Mouse (Mus musculus) cerebellum, adult 11-12 months (tissue): ENCODE results near the gene 1700007K13Rik.

Experiments used
- DNase-seq: peaks from one replicate; pipeline ENCODE4 v3.0.0; 2022

1700007K13Rik gene

DNA sequence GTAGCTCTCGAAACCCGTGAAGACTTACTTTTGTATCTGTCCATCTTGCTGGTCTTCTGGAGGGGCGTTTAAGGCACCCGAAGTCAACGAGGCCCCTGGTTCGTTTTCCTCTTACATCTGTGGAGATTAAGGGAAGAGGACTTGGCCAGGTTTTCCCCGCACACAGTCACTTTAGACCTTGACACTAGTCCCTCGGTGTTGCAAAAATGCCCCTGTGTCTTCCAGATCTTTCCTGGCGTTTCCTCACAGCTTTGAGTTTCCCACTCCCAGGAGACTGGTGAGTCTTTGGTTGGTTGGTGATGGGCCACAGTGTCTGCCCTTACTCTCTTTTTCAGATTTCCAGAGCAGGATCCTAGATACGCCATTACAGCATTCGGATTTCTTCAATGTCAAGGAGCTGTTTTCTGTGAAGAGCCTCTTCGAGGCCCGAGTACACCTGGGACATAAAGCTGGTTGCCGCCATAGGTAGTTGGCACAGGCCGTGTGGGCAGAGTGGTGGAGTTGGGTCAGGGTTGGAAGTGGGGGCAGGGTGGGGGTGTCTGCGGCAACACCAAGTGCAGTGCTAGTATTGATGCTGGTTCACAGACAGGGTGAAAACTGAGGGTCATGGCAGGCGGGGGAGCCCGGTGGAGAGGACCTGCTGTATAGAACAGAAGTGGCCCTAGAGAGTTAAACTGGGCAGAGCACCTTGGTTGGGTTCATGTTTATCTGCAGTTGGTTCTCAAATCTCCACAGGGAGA lies 2.5 kb upstream of the 1700007K13Rik start:
- DNase-seq: no peak

DNA sequence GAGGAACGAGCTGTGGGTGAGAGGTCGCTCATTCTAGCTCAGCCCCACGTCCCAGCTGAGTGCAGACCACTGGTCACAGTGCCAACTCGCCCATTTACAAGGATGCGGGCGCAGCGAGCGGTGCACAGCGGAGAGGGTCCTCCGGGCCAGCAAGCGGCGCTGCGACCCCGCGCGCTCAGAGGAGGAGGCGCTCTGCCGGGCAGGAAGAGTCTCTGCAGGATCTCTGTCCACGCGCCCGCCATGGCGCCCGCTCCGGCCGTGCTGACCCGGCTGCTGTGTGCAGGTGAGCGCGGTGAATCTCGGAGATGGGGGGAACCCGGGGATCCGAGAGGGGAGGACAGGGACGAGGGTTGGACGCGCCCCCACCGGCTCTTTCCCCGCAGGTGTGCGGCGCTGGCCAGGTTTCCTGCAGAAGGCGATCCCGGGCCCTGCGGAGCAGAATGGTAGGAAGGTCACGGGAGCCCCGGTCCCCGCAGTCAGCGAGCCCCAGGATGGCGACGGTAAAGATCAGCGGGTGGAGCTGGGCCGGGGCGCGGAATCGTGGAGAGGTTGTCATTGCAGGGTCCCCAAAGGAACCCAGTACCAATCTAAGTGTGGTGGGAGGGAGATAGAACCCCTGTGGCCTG lies 1.8 kb upstream of the 1700007K13Rik start, which contains the start of gene Mrps2:
TSS of gene Mrps2 (plus strand) at position 207 of the 626 bp plus-strand sequence.
- DNase-seq: peak; percentile 86

DNA sequence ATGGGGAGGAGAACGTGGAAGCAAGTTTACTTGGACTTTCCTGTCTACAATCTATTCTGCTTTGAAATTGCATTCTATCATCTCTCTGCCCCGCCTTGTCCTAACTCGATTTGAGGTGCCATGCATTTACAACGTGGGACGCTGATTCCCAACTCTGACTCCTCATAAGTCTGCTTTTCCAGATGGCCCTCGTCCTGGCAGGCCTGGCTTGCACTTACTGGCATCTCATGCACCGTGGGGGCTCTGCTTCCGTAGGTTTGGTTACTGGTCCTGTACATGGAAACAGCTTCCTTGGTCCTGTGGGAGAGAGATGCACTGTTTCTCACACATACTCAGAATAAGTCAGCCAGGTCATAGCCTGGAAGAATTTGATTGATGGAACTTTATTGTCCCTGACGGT lies 1.2 kb downstream of the 1700007K13Rik start:
- DNase-seq: no peak

DNA sequence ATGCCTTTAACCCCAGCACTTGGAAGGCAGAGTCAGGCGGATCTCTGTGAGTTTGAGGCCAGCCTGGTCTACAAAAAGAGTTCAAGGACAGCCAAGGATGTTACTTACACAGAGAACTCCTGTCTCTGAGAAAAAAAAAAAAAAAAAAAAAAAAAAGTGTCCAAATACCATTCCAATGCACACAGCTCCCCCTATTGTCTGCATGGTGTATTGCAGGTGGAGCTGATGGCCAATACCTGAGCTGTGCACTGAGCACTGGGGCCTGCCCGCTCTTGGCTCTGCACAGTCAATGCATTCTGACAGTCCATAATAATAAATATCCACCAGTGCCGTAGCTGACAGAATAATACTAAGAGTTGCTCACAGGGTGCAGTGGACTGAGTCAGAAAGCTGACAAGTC lies 2.2 kb downstream of the 1700007K13Rik start:
- peak; percentile 50 for DNase-seq

DNA sequence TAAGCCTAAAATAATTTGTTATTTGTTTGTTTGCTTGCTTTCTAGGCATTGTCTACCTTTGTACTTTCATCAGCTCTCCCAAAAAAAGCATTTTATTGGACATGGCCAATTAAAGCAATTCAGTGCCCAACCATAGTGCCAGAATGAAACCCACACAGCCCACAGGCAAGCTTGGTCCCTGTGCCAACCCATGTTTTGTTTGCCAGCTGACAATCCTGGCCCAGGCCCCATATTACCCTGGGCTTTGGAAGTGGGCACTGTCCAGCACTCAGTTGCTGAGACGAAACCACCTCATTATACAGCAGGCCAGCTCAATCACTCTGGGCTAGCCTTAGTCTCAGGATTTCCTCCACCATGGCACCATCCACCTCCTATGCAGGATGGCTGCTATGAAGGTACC lies 9.5 kb downstream of the 1700007K13Rik start:
- DNase-seq: no peak

DNA sequence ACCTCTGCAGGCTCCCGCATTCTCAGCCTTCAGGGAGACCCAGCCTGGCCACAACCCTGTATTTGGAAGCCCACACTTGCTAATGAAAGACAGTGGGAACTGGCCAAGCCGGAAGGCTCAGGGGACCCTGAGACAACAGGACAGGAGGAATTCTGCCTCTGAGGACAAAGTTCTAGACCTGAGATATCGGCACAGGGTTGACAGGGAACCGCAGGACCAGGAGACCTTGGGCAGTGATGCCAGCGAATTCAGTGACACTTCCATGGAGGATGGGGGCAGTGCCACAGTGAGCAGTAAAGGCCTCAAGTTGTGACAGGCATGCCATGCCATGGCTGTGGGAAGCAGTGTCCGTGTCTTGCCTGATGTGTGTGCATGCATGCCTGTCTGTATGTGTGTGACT lies 12.6 kb downstream of the 1700007K13Rik start:
- no peak for DNase-seq

DNA sequence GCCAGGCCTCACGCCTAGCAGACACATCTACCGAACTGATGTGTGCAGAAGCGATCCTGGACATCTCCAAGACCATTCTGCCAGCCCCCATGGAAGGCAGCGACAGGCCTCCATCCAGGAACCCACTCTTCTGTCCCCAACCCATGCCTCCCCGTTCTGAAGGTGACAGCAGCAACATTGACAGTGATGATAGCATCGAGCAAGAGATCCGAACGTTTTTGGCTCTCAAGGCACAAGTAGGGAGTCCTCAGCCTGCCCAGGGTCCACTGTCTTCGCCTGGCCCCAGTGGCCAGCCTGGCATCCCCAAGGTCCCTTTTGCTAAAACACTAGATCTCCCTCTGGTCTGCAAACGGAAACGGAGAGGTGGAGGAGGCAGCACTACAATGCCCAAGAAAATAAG lies 14.5 kb downstream of the 1700007K13Rik start:
- no peak for DNase-seq

DNA sequence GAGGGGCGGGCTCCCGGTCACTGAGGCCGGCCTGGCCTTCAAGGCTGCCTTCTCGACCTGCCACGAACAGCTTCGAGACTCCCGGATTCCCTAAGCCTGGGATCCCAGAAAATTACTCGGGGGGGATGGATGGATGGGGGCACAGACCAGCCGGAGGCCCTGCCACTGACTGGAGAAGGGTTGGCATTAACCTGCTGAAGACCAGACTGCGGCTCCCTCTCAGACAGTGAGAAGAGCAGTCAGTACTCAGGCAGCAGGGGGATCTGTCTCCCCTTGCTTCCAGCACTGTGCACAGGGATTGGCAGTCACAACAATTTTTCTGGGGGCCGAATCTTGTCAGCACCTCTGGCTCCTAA lies 18.8 kb downstream of the 1700007K13Rik start:
- DNase-seq: no peak

DNA sequence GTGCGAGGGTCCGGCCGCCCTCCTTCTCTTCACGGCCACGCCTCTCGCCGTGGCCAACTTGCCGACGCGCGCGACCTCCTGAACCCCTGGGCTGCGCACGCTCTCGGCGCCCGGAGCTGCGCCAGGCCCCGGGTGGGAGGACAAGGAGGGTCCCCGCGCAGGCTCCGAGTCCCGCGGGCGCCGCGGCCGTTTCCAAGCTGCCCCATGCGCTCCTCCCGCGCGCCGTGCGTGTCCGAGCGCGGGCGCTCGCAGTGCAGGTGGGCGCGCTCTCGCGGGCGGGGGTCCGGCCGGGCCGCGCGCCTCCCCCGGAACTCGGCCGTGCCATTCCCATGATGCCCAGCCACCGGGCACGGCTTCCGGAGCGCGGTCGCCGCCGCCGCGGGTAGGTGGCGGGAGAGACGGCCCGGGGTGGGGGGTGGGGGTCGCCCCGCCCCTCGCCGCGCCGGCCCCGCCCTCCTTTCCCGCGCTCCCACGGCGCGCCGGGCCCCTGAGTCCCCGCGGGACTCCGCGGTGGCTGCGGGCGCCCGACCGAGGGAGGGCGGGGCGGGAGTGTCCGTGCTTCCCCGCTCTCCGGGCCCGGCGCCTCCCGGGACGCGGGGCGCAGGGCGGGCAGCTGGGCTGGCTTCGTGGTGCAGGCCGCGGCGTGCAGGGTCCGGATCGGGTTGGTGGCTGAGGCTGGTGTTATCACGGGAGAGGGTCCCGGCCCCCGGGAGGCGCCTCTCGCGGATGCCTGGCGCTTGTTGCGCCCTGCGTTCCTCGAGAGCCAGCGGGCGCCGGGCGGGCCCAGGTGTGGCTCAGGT lies 19.4 kb downstream of the 1700007K13Rik start, which contains the start of gene Ppp1r26:
TSS of gene Ppp1r26 (plus strand) at position 286 of the 800 bp plus-strand sequence.
- peak; percentile 61 for DNase-seq

DNA sequence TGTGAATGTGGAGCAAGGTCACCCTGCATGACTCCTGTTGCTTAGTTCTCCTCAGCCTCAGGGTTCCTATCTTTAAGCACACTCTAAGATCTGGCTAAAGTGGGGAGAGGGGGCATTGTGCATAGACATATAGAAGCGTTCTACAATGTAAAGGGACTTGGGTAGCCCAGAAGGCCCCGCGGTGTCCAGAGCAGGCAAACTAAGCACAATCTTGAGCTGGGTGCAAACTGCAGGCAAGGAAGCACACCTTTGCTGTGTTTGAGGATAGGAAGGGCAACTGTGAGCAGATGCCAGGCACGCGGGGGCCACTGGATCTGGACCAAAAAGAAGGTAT lies 20.0 kb downstream of the 1700007K13Rik start:
- DNase-seq: no peak

DNA sequence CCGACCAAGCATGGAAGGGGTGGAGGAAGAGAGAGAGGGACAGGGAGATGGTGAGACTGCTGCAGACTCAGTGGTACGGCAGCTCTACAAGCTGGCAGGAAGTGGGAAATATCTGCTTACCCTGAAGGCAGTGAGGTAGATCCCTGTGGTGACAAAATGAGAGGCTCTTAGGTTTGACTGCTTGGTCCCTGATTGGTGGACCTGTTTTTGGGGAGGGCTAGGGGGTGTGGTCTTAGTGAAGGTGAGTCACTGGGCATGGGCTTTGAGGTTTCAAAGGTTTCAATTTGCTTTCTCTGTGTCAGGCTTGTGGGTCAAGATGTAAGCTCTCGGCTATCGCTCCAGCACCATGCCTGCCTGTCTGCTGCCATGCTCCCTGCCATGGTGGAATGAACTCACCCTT lies 21.1 kb downstream of the 1700007K13Rik start:
- DNase-seq: no peak

DNA sequence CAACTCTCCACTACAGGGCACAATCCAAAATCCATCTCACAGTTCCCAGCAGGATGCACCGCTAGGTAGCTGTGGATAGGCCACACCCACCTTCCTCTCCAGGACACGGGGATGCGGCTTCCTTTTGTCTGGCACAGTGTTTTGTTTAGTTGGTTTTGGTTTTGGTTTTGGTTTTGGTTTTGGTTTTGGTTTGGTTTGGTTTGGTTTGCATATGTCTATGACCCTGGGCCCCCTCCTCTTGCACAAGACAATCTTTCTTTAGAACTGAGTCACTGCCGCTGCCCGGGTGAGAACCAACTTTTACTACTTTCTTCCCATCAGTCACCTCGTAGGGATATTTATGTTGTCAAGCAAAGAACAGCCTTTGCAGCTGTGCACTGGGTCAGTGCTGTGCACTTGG lies 25.3 kb downstream of the 1700007K13Rik start:
- no peak for DNase-seq

DNA sequence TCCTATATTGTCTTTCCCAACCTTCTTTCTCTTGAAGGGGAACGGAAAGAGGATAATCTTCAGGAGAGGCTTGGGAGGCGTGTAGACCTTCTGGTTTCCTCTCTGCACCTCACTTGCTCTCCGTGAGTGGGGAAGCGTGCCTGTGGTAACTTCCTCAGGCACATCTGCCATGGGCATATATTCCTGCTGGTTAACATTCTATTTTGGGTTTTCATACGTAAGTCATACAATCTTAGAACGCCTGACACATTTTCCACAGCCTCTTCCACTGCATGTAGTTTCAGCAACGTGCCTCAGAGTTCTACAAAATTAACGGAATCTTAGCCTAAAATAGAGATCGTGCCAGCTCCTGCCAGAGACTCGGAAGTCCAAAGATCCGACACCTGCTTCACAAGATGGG lies 30.7 kb downstream of the 1700007K13Rik start:
- no peak for DNase-seq

DNA sequence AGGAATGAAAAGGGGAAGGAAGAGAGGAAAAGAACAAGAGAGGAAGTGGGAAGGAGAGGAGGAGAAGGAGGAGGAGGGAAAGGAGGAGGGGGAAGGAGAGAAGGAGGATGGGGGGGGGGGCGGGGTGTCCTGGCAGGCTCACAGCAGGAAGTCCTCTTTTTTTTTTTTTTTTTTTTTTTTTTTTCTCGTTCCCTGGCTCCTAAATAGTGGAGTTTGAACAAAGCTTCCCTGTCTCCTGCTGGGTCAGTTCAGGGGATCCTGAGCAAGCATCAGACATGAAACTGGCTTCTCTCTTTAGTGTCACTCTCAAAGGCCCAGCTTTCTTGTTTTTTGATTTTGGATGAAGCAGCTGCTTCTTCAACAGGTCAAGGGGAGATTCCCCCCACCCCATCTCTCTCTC lies 32.6 kb downstream of the 1700007K13Rik start:
- no peak for DNase-seq

DNA sequence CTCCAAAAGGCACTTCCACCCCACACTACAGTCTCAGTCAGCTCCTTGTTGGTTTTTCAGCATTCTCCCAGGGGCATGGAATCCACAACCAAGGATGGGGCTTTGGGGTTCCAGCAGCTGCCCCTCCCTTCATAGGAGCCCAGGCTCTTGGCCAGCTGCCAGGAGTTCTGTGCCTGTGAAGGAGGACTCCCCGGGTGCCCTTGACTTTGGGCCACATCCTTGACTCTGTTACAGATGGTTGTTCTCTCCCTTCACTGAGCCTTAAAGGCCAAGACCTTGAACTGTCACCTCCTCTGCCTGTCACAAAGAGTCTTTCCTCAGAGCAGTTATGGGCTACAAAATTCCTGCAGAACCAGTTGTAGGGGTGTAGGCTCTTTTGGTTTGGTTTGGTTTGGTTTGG lies 33.3 kb downstream of the 1700007K13Rik start:
- DNase-seq: no peak

DNA sequence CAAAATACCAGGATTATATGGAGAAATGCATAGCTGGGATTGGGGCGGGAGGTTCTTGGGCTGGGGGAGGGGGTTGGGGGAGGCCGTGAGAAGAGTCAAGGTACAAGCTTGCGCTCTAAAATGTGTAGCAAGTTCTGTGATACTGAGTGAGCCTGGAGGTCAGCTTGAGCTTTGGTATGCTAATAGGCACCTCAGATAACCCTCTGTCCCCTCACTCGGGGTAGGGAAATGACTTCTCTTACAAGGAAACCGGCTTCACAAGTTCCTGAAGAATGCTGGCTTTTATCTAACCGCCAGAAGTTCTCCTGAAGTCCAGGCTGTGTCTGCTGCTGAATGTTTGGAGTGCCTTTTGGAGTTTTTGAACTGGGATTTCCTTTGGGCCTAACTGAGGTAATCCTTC lies 35.3 kb downstream of the 1700007K13Rik start:
- DNase-seq: no peak

DNA sequence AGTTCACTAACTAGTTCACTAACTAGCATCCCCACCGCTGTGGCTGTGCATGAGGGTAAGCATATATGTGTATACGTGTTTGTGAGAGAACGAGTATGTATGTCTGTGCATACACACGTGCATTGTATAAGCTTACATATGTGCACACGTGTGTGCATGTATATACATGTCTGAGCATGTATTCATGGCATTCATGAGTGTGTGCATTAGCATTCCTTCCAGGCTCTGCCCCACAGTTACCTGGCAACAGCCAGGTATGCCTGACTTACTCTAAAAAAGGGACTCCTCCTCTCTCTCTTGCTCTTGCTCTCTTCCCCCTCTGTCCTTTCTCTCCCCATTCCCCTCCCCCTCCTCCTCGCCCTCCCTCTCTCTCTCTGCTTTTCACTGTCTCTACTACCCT lies 38.9 kb downstream of the 1700007K13Rik start:
- DNase-seq: no peak

DNA sequence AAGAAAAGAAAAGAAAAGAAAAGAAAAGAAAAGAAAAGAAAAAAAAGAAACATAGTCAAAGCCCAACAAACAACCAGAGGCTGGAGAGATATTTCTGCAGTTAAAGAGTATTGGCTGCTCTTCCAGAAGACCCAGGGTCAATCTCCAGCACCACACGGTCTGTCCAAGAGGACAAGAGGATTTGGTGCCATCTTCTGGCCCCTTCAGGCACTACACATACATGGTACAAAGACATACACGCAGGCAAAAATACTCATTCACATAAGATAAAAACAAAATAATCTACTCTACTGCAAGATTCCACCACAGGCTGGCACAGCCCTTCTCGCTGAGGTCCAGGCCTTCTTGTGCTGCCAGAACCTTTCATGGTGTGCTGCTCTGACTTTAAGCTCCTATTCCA lies 43.0 kb downstream of the 1700007K13Rik start:
- no peak for DNase-seq

DNA sequence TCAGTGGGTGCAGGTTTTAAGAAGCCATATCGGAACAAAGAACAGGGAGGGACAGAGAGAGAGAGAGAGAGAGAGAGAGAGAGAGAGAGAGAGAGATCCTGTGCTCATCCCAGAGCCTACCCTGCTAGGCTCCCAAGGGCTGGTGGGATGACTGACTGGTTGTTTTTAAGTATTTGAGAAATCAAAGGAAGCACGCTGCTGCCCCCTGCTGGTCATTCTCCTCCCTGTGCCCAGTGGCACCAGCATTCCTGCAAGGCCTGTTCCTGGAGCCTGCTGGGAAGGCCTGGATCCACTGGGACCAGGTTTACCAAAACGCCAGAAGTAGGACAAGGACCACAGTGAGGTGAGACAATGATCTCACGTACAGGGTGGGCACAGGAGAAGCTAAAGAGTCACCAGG lies 46.2 kb downstream of the 1700007K13Rik start:
- DNase-seq: peak; percentile 90

DNA sequence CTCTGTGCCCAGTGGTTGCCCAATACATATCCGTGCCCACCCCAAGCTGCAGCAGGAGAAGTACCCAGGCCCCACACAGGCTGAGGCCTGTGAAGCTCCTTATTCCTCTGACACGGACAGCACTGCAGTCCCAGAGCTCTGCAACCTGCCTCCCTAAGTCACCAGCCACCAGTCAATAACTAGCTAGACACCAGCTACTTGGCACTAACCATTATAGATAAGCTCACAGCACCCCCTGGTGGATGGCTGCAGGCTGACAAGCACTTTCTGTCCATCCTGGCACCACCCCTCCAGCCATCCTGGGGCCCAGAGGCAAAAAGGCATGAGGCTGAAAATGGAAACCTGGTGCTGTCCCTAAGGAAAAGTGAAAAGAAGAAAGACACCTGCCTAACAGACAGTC lies 48.1 kb downstream of the 1700007K13Rik start:
- peak; percentile 93 for DNase-seq

DNA sequence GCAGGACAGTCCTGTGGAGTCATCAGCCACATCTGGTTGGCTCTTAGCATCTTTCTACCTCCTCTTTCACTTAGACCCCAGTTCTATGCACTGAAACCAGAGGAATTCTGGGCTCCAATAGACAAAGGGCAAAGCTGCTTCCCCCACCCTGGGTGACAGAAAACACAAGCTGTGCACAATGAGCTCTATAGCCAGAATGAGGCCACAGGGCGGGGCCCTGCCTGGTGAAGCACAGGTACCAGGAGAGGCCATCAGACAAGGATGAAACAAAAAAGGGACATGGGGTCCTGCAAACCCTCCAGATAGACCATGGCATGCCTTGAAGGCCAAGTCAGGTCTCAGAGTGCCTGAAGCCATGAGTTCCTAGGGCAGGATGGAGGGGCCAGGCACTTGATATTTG lies 49.6 kb downstream of the 1700007K13Rik start:
- peak; percentile 77 for DNase-seq

DNA sequence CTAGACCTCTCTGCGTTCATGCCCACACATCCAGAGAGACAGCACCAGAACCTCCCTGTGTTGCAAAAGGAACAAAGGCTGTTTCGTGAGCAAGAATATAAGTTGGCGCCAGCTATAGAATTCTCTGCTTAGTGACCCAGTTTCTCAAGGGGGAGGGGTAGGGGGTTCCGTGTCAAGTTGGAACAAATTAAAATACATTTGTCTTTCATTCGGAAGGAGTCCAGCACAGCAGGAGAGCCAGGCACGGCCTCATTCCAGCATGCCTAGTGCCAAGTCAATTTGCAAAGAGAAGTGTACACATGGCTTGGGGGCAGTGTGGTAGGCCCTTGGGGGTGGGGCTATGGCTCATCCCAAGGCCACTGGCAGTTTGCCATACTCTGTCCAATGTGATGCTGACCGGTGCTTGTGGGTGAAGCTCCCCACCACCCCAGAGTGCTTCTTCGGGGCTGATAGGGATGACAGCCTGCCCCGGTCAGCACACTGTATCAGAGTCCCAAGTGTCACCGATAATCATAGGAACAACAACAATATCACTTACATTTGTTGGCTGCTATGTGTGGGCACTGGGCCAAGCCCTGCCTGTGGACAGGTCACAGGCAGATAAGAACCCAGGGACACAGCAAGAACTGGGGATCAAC lies 50.6 kb downstream of the 1700007K13Rik start:
- DNase-seq: peak; percentile 98

DNA sequence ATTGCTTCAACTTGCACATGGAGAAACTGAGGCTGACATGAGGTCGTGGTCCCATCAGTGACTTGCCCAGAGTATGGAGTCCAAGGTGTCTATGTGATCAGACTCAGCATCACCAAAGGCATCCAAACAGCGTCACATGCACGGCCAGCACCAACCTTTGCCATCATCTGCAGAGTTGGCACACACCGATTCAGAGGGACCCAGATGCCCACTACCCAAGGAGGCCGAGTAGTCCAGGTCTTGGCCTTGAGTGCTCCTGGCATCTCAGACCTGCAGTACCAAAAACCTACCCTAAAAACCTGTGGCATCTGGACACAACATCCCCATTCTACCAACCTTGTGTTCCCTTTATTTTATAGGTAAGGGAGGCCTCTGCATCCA lies 51.4 kb downstream of the 1700007K13Rik start:
- DNase-seq: peak; percentile 70
